15 mouse cellular contexts compared by ENCODE assay signal in genomic region chr4:72168267-72168666, GRCm38 (mm10). TPM values are rescaled to one million over a fixed set of nuclear protein-coding genes. Genes with fewer than 3 reads are reported as not detected.
DNase-seq lines count a peak whose midpoint lies in the region; ATAC-seq and TF ChIP-seq lines count a peak whose summit lies in the region.
"Had no signal": no experiment of that assay in that cellular context is flagged by ENCODE, and none has a peak within 500 bp of the region (broad histone marks: within the 10 kb centered on the region; RNA-seq: fewer than 3 reads in every experiment).

No protein-coding gene starts in this region.

- 6% methylated on average over 1 of the region's 1 CpGs for WGBS in hindbrain, embryonic 13.5 days
- 3% methylated on average over 1 of the region's 1 CpGs for WGBS in midbrain, embryonic 16.5 days

- no peak overlapping the region for H3K4me3 ChIP-seq in cortical plate, adult 2 months (ENCODE audit: insufficient read depth, low read length)
- H3K4me3 ChIP-seq in hindbrain, embryonic 13.5 days = no peak overlapping the region
- H3K4me3 ChIP-seq in midbrain, embryonic 16.5 days (ENCODE audit: low read depth, low read length) = no peak overlapping the region
- H3K4me3 ChIP-seq: embryonic facial prominence, embryonic 15.5 days; heart, embryonic 15.5 days; lung, embryonic 15.5 days had no signal

- peak; percentile 24 for DNase-seq in embryo, embryonic 9.5 days (ENCODE audit: extremely low spot score)
- no peak for DNase-seq in adrenal gland, adult 2 months
- DNase-seq in gastrocnemius, postnatal 14 days = no peak
- no peak for DNase-seq in urinary bladder, adult 18-20 months (ENCODE audit: low spot score in 2 of 2)
- DNase-seq: cerebellum, adult 8-10 months; heart, adult 11 months; layer of hippocampus, adult 9-11 months had no signal

- no peak overlapping the region for H3K9ac ChIP-seq in hindbrain, embryonic 13.5 days
- no peak overlapping the region for H3K9ac ChIP-seq in midbrain, embryonic 16.5 days (ENCODE audit: low read depth, low read length)
- H3K9ac ChIP-seq: embryonic facial prominence, embryonic 15.5 days; heart, embryonic 15.5 days; lung, embryonic 15.5 days had no signal

- peak; percentile 58 for ATAC-seq in hindbrain, embryonic 13.5 days (ENCODE audit: low FRiP score)
- peak; percentile 69 for ATAC-seq in midbrain, embryonic 16.5 days
- ATAC-seq: inflammation-experienced regulatory T-cells, adult 6 months had no signal

- H3K27ac ChIP-seq in cortical plate, adult 2 months (ENCODE audit: insufficient read depth, low read length) = peak overlapping the region; percentile 35; the same call in 1 of the 2 replicates
- H3K27ac ChIP-seq in hindbrain, embryonic 13.5 days = peak overlapping the region; percentile 45
- peak overlapping the region; percentile 63 for H3K27ac ChIP-seq in midbrain, embryonic 16.5 days (ENCODE audit: low read length)
- H3K27ac ChIP-seq: embryonic facial prominence, embryonic 15.5 days; heart, embryonic 15.5 days; kidney, postnatal 0 days; lung, embryonic 15.5 days had no signal

- no peak overlapping the region for H3K4me2 ChIP-seq in hindbrain, embryonic 13.5 days
- H3K4me2 ChIP-seq in midbrain, embryonic 16.5 days (ENCODE audit: low read length) = no peak overlapping the region
- H3K4me2 ChIP-seq: embryonic facial prominence, embryonic 15.5 days; heart, embryonic 15.5 days; lung, embryonic 15.5 days had no signal

- no peaks in the 10 kb centered on the region for H3K4me1 ChIP-seq in cortical plate, adult 2 months (ENCODE audit: control insufficient read depth, insufficient read depth, low read length)
- H3K4me1 ChIP-seq in hindbrain, embryonic 13.5 days (replicated peaks) = peaks cover 43% of the 10 kb centered on the region
- H3K4me1 ChIP-seq in midbrain, embryonic 16.5 days (ENCODE audit: control insufficient read depth, insufficient read depth, low read length) = peaks cover 26% of the 10 kb centered on the region
- H3K4me1 ChIP-seq: heart, embryonic 15.5 days; lung, embryonic 15.5 days had no signal

- no peak for TF ChIP-seq POLR2A in cortical plate, adult 2 months (IDR thresholded peaks at IDR 0.05; ENCODE audit: extremely low read depth, insufficient read depth, low read length)

- 0 out of 2 replicates have a peak, but pooled peaks cover 3% of the 10 kb centered on the region for H3K36me3 ChIP-seq in hindbrain, embryonic 13.5 days
- peaks cover 4% of the 10 kb centered on the region; the same call in 1 of the 2 replicates for H3K36me3 ChIP-seq in midbrain, embryonic 16.5 days (ENCODE audit: control insufficient read depth, insufficient read depth, low read length)
- H3K36me3 ChIP-seq: heart, embryonic 15.5 days had no signal

- intact Hi-C loops in gastrocnemius, postnatal 14 days (cut with DNase I; ENCODE audit: low total_unique reads) = no loop called here

- no peaks in the 10 kb centered on the region for H3K9me3 ChIP-seq in hindbrain, embryonic 13.5 days
- H3K9me3 ChIP-seq in midbrain, embryonic 16.5 days (replicated peaks; ENCODE audit: control insufficient read depth, low read length, poor library complexity, severe bottlenecking) = no peaks in the 10 kb centered on the region
- H3K9me3 ChIP-seq: embryonic facial prominence, embryonic 15.5 days; heart, embryonic 15.5 days; lung, embryonic 15.5 days had no signal

- 0 out of 2 replicates have a peak, but pooled peaks cover 2% of the 10 kb centered on the region for H3K27me3 ChIP-seq in hindbrain, embryonic 13.5 days
- no peaks in the 10 kb centered on the region for H3K27me3 ChIP-seq in midbrain, embryonic 16.5 days (ENCODE audit: control insufficient read depth, insufficient read depth, low read depth, low read length)
- H3K27me3 ChIP-seq: embryonic facial prominence, embryonic 15.5 days; lung, embryonic 15.5 days had no signal

- TF ChIP-seq CTCF in cortical plate, adult 2 months (IDR thresholded peaks at IDR 0.05; ENCODE audit: extremely low read depth, insufficient read depth, low read length) = no peak

RNA-seq across cellular contexts. Expression of gene Tle1, which starts 32.5 kb away (rescaled TPM):
- polyA plus RNA-seq in cortical plate, adult 2 months (2012; rRNA removed) = 45.4 and 46.7 TPM in 2 replicates
- polyA plus RNA-seq in hindbrain, embryonic 13.5 days (2015; fragmentation: Nextera tagmentation; extraction: Ambion mirVana) = 42.9 and 45.1 TPM in 2 replicates
- 26.3 and 31.4 TPM in 2 replicates for polyA plus RNA-seq in midbrain, embryonic 16.5 days (2015; fragmentation: Nextera tagmentation; extraction: Ambion mirVana)
- 10 to 100 TPM; 35.1 to 37.2 TPM for total RNA-seq in adrenal gland, adult 2 months (2021)
- polyA plus RNA-seq in adrenal gland, adult 2 months (2012; rRNA removed) = 38.2 and 50.3 TPM in 2 replicates
- total RNA-seq in gastrocnemius, postnatal 14 days (2021) = 10 to 100 TPM; 17.7 to 25.1 TPM
